Mouse (Mus musculus) E14TG2a.4 (cell line): Measurements from ENCODE around the gene Sdk1.

Source experiments
- H3K27me3 ChIP-seq: 2 replicates; pipeline ENCODE4 v1.6.1; 2014; ENCODE audit warnings: low read length, control low read depth; ENCODE audit not compliant: insufficient read depth
- H3K36me3 ChIP-seq: 2 replicates; pipeline ENCODE4 v1.6.1; 2014; ENCODE audit warnings: low read length, control low read depth; ENCODE audit not compliant: insufficient read depth
- H3K4me1 ChIP-seq: replicated peaks from 2 replicates; pipeline ENCODE4 v1.6.1; 2014; ENCODE audit warnings: low read depth, low read length, control low read depth
- H3K4me3 ChIP-seq: replicated peaks from 2 replicates; pipeline ENCODE4 v1.5.1; 2014; ENCODE audit warnings: mild to moderate bottlenecking, low read length
- H3K9me3 ChIP-seq: 2 replicates; pipeline ENCODE4 v1.6.1; 2014; ENCODE audit warnings: low read length, control low read depth
- CTCF ChIP-seq: conservative IDR thresholded peaks from 2 replicates; pipeline ENCODE4 v1.5.1; 2014; ENCODE audit warnings: low read length
- NANOG ChIP-seq: IDR thresholded peaks from 2 replicates; pipeline ENCODE4 v1.6.1; 2014; ENCODE audit warnings: borderline replicate concordance, low read length, mixed read lengths
- POU5F1 ChIP-seq: IDR thresholded peaks from 2 replicates; pipeline ENCODE4 v1.6.1; 2014; ENCODE audit warnings: low read length, borderline replicate concordance

Sdk1 gene

GRCm38 (mm10) chr5:142024448-142024847 lies 783.2 kb downstream of the Sdk1 start:
- Histone ChIP-seq H3K4me3 (no peak overlapping the region), H3K4me1 (no peaks in the 10 kb centered on the region), H3K9me3 (peaks cover 16% of the 10 kb centered on the region), H3K27me3 (no peaks in the 10 kb centered on the region), H3K36me3 (no peaks in the 10 kb centered on the region)
- TF ChIP-seq CTCF (no peak), POU5F1 (no peak), NANOG (no peak)

GRCm38 (mm10) chr5:142036536-142036935 lies 795.2 kb downstream of the Sdk1 start:
- H3K27me3 ChIP-seq: no peaks in the 10 kb centered on the region
- no peak for TF ChIP-seq NANOG
- TF ChIP-seq CTCF: no peak
- no peak for TF ChIP-seq POU5F1
- no peak overlapping the region for H3K4me3 ChIP-seq
- no peaks in the 10 kb centered on the region for H3K36me3 ChIP-seq
- no peaks in the 10 kb centered on the region for H3K4me1 ChIP-seq
- H3K9me3 ChIP-seq: peaks cover 16% of the 10 kb centered on the region

- TF ChIP-seq NANOG (no peak), POU5F1 (no peak), CTCF (no peak)
- Histone ChIP-seq H3K4me3 (no peak overlapping the region), H3K4me1 (no peaks in the 10 kb centered on the region), H3K27me3 (no peaks in the 10 kb centered on the region), H3K36me3 (no peaks in the 10 kb centered on the region), H3K9me3 (peaks cover 16% of the 10 kb centered on the region)
These were observed 797.9 kb downstream of the Sdk1 start for GRCm38 (mm10) chr5:142039236-142039635.

GRCm38 (mm10) chr5:142039891-142040530 lies 798.7 kb downstream of the Sdk1 start:
- TF ChIP-seq POU5F1 (no peak), NANOG (no peak)
- no peaks in the 10 kb centered on the region for H3K36me3 ChIP-seq
- no peaks in the 10 kb centered on the region for H3K27me3 ChIP-seq
- peaks cover 16% of the 10 kb centered on the region for H3K9me3 ChIP-seq
- H3K4me1 ChIP-seq: no peaks in the 10 kb centered on the region
- no peak overlapping the region for H3K4me3 ChIP-seq

- no peaks in the 10 kb centered on the region for H3K27me3 ChIP-seq
- TF ChIP-seq CTCF (no peak), POU5F1 (no peak), NANOG (no peak)
- H3K36me3 ChIP-seq: no peaks in the 10 kb centered on the region
- H3K4me1 ChIP-seq: no peaks in the 10 kb centered on the region
- no peak overlapping the region for H3K4me3 ChIP-seq
- peaks cover 16% of the 10 kb centered on the region for H3K9me3 ChIP-seq
These were observed 800.0 kb downstream of the Sdk1 start for GRCm38 (mm10) chr5:142041226-142041802.

- Histone ChIP-seq H3K36me3 (no peaks in the 10 kb centered on the region), H3K4me1 (no peaks in the 10 kb centered on the region), H3K9me3 (peaks cover 87% of the 10 kb centered on the region), H3K27me3 (no peaks in the 10 kb centered on the region), H3K4me3 (no peak overlapping the region)
- TF ChIP-seq POU5F1 (no peak), CTCF (no peak)
These were observed 820.5 kb downstream of the Sdk1 start for GRCm38 (mm10) chr5:142061781-142062180.

GRCm38 (mm10) chr5:142071322-142071721 lies 830.0 kb downstream of the Sdk1 start:
- peaks cover 46% of the 10 kb centered on the region for H3K9me3 ChIP-seq
- H3K27me3 ChIP-seq: no peaks in the 10 kb centered on the region
- no peaks in the 10 kb centered on the region for H3K4me1 ChIP-seq
- no peak overlapping the region for H3K4me3 ChIP-seq
- TF ChIP-seq NANOG: no peak
- no peak for TF ChIP-seq CTCF
- TF ChIP-seq POU5F1: no peak
- H3K36me3 ChIP-seq: no peaks in the 10 kb centered on the region

GRCm38 (mm10) chr5:142073901-142074300 lies 832.6 kb downstream of the Sdk1 start:
- Histone ChIP-seq H3K27me3 (no peaks in the 10 kb centered on the region), H3K9me3 (peaks cover 44% of the 10 kb centered on the region), H3K36me3 (no peaks in the 10 kb centered on the region), H3K4me3 (no peak overlapping the region), H3K4me1 (no peaks in the 10 kb centered on the region)
- TF ChIP-seq NANOG (no peak), POU5F1 (no peak), CTCF (no peak)
